Mouse (Mus musculus): ENCODE data around the gene Myl6.

- no peak for TF ChIP-seq GATA1 (IDR thresholded peaks at IDR 0.05; ENCODE audit: borderline replicate concordance, low read length)
- no peak for TF ChIP-seq FLI1 (IDR thresholded peaks at IDR 0.05; ENCODE audit: low read length)
Measured at GRCm38 (mm10) chr10:128490912-128491311, 3.0 kb downstream of the Myl6 start.
